Mouse (Mus musculus) macrophage (primary cell): Measurements from ENCODE around the gene Lmtk2. TPM values are rescaled to one million over a fixed set of nuclear protein-coding genes. Genes with fewer than 3 reads are reported as not detected.

Experiments used
- H3K27ac ChIP-seq: fragments of 350-480 bp; formaldehyde crosslinking; 2 replicates; pipeline ENCODE4 v1.9.0; 2021
- H3K36me3 ChIP-seq: fragments of 350-480 bp; formaldehyde crosslinking; 2 replicates; pipeline ENCODE4 v1.9.0; 2021; ENCODE audit errors: inconsistent target
- H3K4me3 ChIP-seq: fragments of 350-480 bp; formaldehyde crosslinking; 2 replicates; pipeline ENCODE4 v1.9.0; 2021; ENCODE audit errors: inconsistent target
- H3K79me2 ChIP-seq: fragments of 350-480 bp; formaldehyde crosslinking; 2 replicates; pipeline ENCODE4 v1.9.0; 2021; ENCODE audit errors: inconsistent target
- WGBS: methylation state at CpG from one replicate; pipeline ENCODE4 v1.1.7; 2026; ENCODE audit warnings: inconsistent platforms; ENCODE audit not compliant: missing documents; 5-methylcytosine and 5-hydroxymethylcytosine counted together
- polyA plus RNA-seq: library from polyadenylated mRNA; stranded (reverse); fragments of 250-400 nt; gene quantifications from 3 replicates; pipeline ENCODE4 v1.2.4, GENCODE M21; 2018; ENCODE audit warnings: inconsistent platforms

Lmtk2 gene
- polyA plus RNA-seq, 1 experiment from 2014 or later, result 1.4 TPM

- Histone ChIP-seq H3K27ac (no peak overlapping the region), H3K36me3 (peaks cover 100% of the 10 kb centered on the region)
- 96% methylated on average over 6 of the region's 11 CpGs for WGBS
These were observed 100.4 kb downstream of the Lmtk2 start for GRCm38 (mm10) chr5:144200616-144201015.

DNA sequence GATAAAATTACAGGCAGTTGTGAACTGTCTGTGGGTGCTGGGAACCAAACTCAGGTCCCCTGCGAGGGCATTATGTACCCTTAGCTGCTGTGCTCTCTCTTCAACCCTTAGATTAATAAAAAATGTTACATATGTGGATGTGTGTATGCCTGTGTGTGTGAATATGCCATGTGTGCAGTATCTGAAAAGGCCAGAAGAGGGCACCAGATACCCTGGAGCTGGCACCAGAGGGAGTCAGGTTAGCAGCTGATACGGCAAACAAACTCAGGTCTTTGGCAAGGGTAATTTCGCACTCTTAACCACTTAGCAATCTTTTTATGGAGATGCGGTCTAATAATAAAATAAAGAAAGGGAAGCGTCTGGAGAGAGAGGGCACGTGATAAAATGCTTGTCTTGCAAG lies 102.2 kb downstream of the Lmtk2 start:
- Histone ChIP-seq H3K4me3 (no peak overlapping the region), H3K27ac (no peak overlapping the region), H3K79me2 (peaks cover 4% of the 10 kb centered on the region; the same call in 1 of the 2 replicates), H3K36me3 (peaks cover 100% of the 10 kb centered on the region)
- WGBS, result 100% methylated on average over 6 of the region's 6 CpGs

More at GRCm38 (mm10) chr5:144200616-144201015, 100.4 kb downstream of the Lmtk2 start:
- Histone ChIP-seq H3K4me3 (no peak overlapping the region), H3K79me2 (no peaks in the 10 kb centered on the region; the same call in 1 of the 2 replicates)

DNA sequence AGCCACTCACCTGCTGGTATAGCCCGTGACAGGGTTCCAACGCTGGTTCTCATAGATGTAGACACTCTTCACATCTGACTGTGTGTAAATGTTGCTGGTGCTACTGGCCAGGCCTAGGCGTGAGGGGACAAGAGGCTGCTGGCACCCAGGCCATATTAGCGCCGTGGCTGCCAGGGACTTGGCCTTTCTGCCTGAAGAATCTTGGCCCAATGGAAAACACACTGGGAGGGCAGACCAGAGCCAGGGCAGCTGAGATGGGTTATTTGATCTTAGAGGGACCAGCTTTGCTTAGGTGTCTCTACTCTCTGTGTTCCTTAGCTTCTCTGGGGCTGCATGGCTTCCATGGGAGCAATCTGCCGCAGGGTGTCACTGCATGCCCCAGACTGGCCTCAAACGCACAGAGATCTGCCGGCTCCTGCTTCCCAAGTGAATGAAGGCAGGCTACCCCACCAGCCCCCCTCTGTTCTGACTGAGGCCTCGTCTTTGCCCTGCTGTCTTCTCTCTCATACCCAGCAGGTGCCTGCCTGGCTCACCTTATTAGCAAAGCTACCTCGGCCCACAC lies 103.2 kb downstream of the Lmtk2 start:
- Histone ChIP-seq H3K27ac (no peak overlapping the region), H3K36me3 (peaks cover 100% of the 10 kb centered on the region), H3K4me3 (no peak overlapping the region), H3K79me2 (peaks cover 14% of the 10 kb centered on the region; the same call in 1 of the 2 replicates)
- WGBS, result 91% methylated on average over 10 of the region's 10 CpGs

- Histone ChIP-seq H3K27ac (no peak overlapping the region), H3K36me3 (peaks cover 97% of the 10 kb centered on the region), H3K79me2 (peaks cover 16% of the 10 kb centered on the region; the same call in 1 of the 2 replicates), H3K4me3 (no peak overlapping the region)
- WGBS, result 97% methylated on average over 12 of the region's 12 CpGs
These were observed 104.1 kb downstream of the Lmtk2 start for GRCm38 (mm10) chr5:144204303-144204702.

- 97% methylated on average over 6 of the region's 10 CpGs for WGBS
- Histone ChIP-seq H3K27ac (no peak overlapping the region), H3K4me3 (no peak overlapping the region), H3K36me3 (peaks cover 97% of the 10 kb centered on the region), H3K79me2 (peaks cover 16% of the 10 kb centered on the region; the same call in 1 of the 2 replicates)
These were observed 104.7 kb downstream of the Lmtk2 start for GRCm38 (mm10) chr5:144204911-144205310.

DNA sequence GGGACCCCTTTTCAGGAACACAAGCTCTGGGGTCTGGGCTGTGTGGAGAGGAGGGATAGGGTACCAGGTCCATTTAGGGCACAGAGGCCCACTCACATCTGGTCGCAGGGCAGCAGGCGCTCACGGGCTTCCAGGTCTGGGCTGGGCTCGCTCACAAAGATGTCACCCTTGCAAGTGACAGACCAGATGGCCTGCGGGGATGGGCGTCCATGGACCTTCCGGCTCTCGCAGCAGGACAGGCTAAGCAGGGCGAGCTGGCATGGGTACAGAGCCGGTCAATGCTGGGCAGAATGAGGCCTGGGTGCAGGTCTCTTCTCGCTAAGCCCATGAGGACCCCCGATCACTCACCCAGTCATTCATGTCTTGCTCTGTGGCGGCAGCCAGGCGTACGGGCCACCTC lies 105.8 kb downstream of the Lmtk2 start:
- Histone ChIP-seq H3K36me3 (peaks cover 97% of the 10 kb centered on the region), H3K79me2 (peaks cover 16% of the 10 kb centered on the region; the same call in 1 of the 2 replicates), H3K27ac (no peak overlapping the region), H3K4me3 (no peak overlapping the region)
- 97% methylated on average over 12 of the region's 15 CpGs for WGBS

DNA sequence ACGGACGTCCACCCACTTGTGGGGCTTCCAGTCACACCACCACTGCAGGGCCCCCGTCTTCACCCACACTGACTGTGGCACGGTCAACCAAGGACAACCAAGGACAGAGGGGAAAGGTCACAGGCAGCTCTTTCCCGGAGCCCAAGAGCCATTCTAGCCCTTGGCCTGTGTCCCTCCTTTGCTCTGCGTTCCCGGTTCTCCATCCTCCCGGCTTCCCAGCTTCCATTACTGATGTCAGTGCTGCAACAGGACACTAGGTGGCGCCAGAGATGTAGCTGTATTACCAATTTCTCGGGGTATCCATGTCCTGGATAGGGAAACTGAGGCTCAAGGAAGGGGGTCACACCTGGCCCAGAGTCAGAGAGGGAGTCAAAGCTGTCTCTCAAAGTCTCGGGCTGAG lies 107.2 kb downstream of the Lmtk2 start:
- Histone ChIP-seq H3K36me3 (peaks cover 97% of the 10 kb centered on the region), H3K79me2 (peaks cover 16% of the 10 kb centered on the region; the same call in 1 of the 2 replicates), H3K27ac (no peak overlapping the region), H3K4me3 (no peak overlapping the region)
- WGBS, result 70% methylated on average over 11 of the region's 11 CpGs

- Histone ChIP-seq H3K36me3 (peaks cover 93% of the 10 kb centered on the region), H3K27ac (no peak overlapping the region), H3K4me3 (no peak overlapping the region), H3K79me2 (peaks cover 34% of the 10 kb centered on the region)
- WGBS, result 66% methylated on average over 7 of the region's 7 CpGs
These were observed 114.2 kb downstream of the Lmtk2 start for GRCm38 (mm10) chr5:144214453-144214852.

- 25% methylated on average over 2 of the region's 2 CpGs for WGBS
- Histone ChIP-seq H3K36me3 (peaks cover 80% of the 10 kb centered on the region), H3K4me3 (no peak overlapping the region), H3K27ac (no peak overlapping the region), H3K79me2 (peaks cover 49% of the 10 kb centered on the region)
These were observed 115.8 kb downstream of the Lmtk2 start for GRCm38 (mm10) chr5:144215992-144216391.

DNA sequence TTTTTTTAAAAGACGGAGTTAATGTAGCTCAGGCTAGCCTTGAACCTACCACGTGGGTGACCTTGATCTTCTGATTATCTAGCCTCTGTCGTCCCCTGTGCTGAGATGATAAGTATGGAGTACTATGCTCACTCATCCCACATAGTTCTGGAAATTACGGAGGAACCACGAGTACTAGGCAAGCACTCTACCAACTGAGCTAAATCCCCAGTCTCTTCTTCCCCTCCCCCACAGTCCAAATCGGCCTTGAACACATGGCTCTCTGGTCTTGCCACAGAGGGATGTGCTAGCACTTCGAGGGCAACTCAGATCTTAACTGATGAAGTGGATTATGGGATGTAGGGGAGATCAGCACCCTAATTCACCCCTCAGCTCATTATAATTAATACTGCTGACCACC lies 117.8 kb downstream of the Lmtk2 start:
- 95% methylated on average over 5 of the region's 7 CpGs for WGBS
- Histone ChIP-seq H3K36me3 (peaks cover 61% of the 10 kb centered on the region), H3K27ac (no peak overlapping the region), H3K4me3 (no peak overlapping the region), H3K79me2 (peaks cover 70% of the 10 kb centered on the region)

- 80% methylated on average over 12 of the region's 12 CpGs for WGBS
- Histone ChIP-seq H3K27ac (peak overlapping the region; percentile 97), H3K36me3 (peaks cover 49% of the 10 kb centered on the region), H3K79me2 (peaks cover 75% of the 10 kb centered on the region), H3K4me3 (no peak overlapping the region)
These were observed 119.1 kb downstream of the Lmtk2 start for GRCm38 (mm10) chr5:144219306-144219705.

DNA sequence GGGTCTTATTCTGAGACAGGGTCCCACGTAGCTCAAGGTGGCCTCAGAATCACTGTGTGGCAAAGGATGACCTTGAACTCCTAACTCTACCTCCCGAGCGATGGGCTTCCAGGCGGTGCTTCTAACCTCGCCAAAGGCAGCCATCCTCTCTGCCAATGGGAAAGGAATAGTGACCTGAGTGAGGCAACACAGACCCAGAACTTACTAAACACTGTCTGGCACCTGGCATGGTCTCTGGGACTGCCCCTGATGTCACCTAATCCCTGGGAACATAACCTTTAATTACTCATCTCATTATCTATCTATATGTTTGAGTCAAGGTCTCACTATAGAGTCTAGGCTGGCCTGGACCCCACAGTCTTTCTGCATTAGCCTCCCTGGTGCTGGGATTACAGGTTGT lies 119.7 kb downstream of the Lmtk2 start:
- WGBS, result 100% methylated on average over 1 of the region's 5 CpGs
- Histone ChIP-seq H3K36me3 (peaks cover 43% of the 10 kb centered on the region), H3K27ac (peak overlapping the region; percentile 97), H3K4me3 (no peak overlapping the region; the same call in 1 of the 2 replicates), H3K79me2 (peaks cover 80% of the 10 kb centered on the region)

GRCm38 (mm10) chr5:144221305-144221704 lies 121.1 kb downstream of the Lmtk2 start:
- Histone ChIP-seq H3K36me3 (peaks cover 30% of the 10 kb centered on the region), H3K4me3 (peak overlapping the region; percentile 95), H3K79me2 (peaks cover 83% of the 10 kb centered on the region), H3K27ac (peak overlapping the region; percentile 97)
- WGBS, result 12% methylated on average over 3 of the region's 4 CpGs

DNA sequence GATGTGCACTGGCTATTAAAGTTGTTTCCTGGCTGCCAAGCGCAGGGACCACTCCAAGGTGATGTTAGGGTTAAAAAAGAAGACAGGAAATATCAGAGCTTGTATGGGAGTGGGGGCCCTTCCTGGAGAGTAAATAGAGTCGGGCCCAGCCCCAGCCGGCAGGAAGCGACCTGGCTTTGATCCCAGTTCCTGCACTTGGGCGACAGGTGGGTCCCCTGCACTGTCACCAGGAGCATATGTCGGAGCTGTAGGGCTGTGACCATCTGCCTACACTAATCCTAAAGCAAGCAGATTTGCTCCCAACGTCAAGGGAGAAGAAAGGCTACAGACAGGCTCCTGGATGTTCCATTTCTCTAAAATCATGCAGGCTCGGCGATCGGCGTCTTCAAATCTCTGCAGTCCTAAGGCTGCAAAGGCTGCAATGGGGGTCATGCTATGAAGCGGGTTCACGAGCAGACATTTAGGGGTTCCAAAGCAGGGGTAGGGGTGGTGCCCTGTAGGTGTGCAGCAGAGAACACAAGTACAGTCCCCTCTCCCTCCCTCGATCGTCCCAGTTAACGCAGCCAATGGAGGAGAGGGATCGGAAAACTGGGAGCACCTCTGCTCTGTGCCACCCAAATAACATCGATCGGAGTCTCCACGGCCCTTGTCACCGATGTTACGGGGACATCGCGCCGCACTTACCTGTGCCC lies 122.7 kb downstream of the Lmtk2 start:
- Histone ChIP-seq H3K4me3 (peak overlapping the region; percentile 95), H3K27ac (peak overlapping the region; percentile 97), H3K36me3 (peaks cover 15% of the 10 kb centered on the region; the same call in 1 of the 2 replicates), H3K79me2 (peaks cover 71% of the 10 kb centered on the region)
- under 1% methylated on average over 25 of the region's 25 CpGs for WGBS

- Histone ChIP-seq H3K36me3 (peaks cover 12% of the 10 kb centered on the region; the same call in 1 of the 2 replicates), H3K4me3 (peak within 1 kb of the TSS; percentile 95)
- WGBS, result 0% methylated on average over 36 of the region's 37 CpGs
These were observed 123.2 kb downstream of the Lmtk2 start, which contains the start of gene Tecpr1 for GRCm38 (mm10) chr5:144223503-144223862. TSS of gene Tecpr1 (minus strand) at chr5:144223615.

More at GRCm38 (mm10) chr5:144223503-144223862, 123.2 kb downstream of the Lmtk2 start, which contains the start of gene Tecpr1:
- H3K79me2 ChIP-seq, result peaks cover 66% of the 10 kb centered on the region
- peak within 1 kb of the TSS; percentile 97 for H3K27ac ChIP-seq
